Comparison of ENCODE assay signal across 18 mouse cellular contexts in the genomic region with DNA sequence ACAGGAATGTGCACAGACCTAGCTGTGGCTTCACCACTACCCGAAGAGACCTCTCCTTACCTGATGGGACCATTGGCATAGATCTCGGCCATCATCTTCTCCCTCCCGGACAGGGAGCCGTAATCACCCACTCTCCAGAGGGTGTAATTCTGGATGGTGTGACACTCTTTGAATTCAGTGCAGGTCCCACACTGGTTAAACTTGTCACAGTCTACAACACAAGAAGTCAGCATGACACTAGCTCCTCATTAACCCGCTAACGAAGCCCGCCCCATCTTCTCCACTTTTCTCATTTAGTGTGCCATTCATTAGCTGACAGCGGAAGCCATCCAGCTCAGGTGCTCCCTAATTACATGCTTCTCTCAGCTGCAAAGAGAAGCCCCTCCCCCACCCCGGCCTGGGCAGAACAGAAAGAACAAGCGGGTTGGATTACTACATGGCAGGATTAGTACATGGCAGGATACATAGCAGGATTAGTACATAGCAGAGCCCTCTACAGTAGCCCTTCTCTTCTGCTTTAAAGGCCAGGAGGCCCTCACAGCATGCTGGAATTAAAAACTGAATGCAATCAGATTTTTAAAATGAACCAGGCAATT. TPM values are rescaled to one million over a fixed set of nuclear protein-coding genes. Genes with fewer than 3 reads are reported as not detected.
DNase-seq lines count a peak whose midpoint lies in the region; ATAC-seq lines count a peak whose summit lies in the region.
"Had no signal": no experiment of that assay in that cellular context is flagged by ENCODE, and none has a peak within 500 bp of the region (broad histone marks: within the 10 kb centered on the region; RNA-seq: fewer than 3 reads in every experiment).

No protein-coding gene starts in this region.

- peak; percentile 51 for DNase-seq in retina, postnatal 1 day
- DNase-seq in retina, embryonic 14.5 days (ENCODE audit: low spot score) = no peak
- DNase-seq in hindbrain, embryonic 14.5 days (ENCODE audit: low spot score) = peak; percentile 41
- no peak for DNase-seq in cerebellum, adult 11 months
- no peak for DNase-seq in kidney, adult 18-20 months
- no peak for DNase-seq in liver
- DNase-seq: adrenal gland, adult 8-10 months; cerebellum, postnatal 10 days; heart, adult 18-20 months; liver, postnatal 0 days; lung, postnatal 36 days; right cerebral cortex, postnatal 25 days; thymus, adult 18-20 months had no signal

- H3K9ac ChIP-seq in forebrain, embryonic 13.5 days = peak overlapping the region; percentile 16; the same call in 1 of the 2 replicates
- no peak overlapping the region for H3K9ac ChIP-seq in hindbrain, embryonic 14.5 days
- H3K9ac ChIP-seq: kidney, embryonic 15.5 days; liver, postnatal 0 days had no signal

- H3K27me3 ChIP-seq in forebrain, embryonic 13.5 days = no peaks in the 10 kb centered on the region
- H3K27me3 ChIP-seq in hindbrain, embryonic 14.5 days (ENCODE audit: control insufficient read depth, insufficient read depth, low read length) = no peaks in the 10 kb centered on the region
- H3K27me3 ChIP-seq: kidney, embryonic 15.5 days had no signal

- peak overlapping the region; percentile 40; the same call in 1 of the 2 replicates for H3K27ac ChIP-seq in forebrain, embryonic 13.5 days
- no peak overlapping the region for H3K27ac ChIP-seq in hindbrain, embryonic 14.5 days
- H3K27ac ChIP-seq: layer of hippocampus, adult 2 months had no signal

- peaks cover 11% of the 10 kb centered on the region for H3K4me1 ChIP-seq in forebrain, embryonic 13.5 days
- H3K4me1 ChIP-seq in hindbrain, embryonic 14.5 days (replicated peaks; ENCODE audit: control insufficient read depth, insufficient read depth, low read length) = no peaks in the 10 kb centered on the region

- peaks cover 61% of the 10 kb centered on the region for H3K36me3 ChIP-seq in forebrain, embryonic 13.5 days (ENCODE audit: poor library complexity, severe bottlenecking)
- peaks cover 52% of the 10 kb centered on the region for H3K36me3 ChIP-seq in hindbrain, embryonic 14.5 days (replicated peaks; ENCODE audit: control insufficient read depth, insufficient read depth)

- H3K4me3 ChIP-seq in forebrain, embryonic 13.5 days = no peak overlapping the region
- H3K4me3 ChIP-seq in hindbrain, embryonic 14.5 days (replicated peaks; ENCODE audit: low read length) = no peak overlapping the region
- H3K4me3 ChIP-seq: kidney, embryonic 15.5 days; layer of hippocampus, adult 2 months had no signal

- ATAC-seq in forebrain, embryonic 13.5 days = peak; percentile 57
- peak; percentile 41; the same call in 1 of the 2 replicates for ATAC-seq in hindbrain, embryonic 14.5 days (ENCODE audit: low FRiP score)
- ATAC-seq: CD4-positive, CD25-positive, alpha-beta regulatory T cell, adult 4 months; inflammation-experienced regulatory T-cells, adult 6 months; liver, postnatal 0 days had no signal

- no peak overlapping the region for H3K4me2 ChIP-seq in forebrain, embryonic 13.5 days
- H3K4me2 ChIP-seq in hindbrain, embryonic 14.5 days (replicated peaks) = no peak overlapping the region
- H3K4me2 ChIP-seq: kidney, embryonic 15.5 days had no signal

- H3K9me3 ChIP-seq in forebrain, embryonic 13.5 days (replicated peaks) = no peaks in the 10 kb centered on the region
- H3K9me3 ChIP-seq in hindbrain, embryonic 14.5 days (ENCODE audit: control insufficient read depth, low read length) = no peaks in the 10 kb centered on the region
- H3K9me3 ChIP-seq: kidney, embryonic 15.5 days had no signal

- WGBS in forebrain, embryonic 13.5 days = 32% methylated on average over 10 of the region's 10 CpGs
- WGBS in hindbrain, embryonic 14.5 days = 57% methylated on average over 10 of the region's 10 CpGs

RNA-seq across cellular contexts. Expression of a gene that starts 9.7 kb away (rescaled TPM):
- polyA plus RNA-seq in forebrain, embryonic 13.5 days (2015; fragmentation: Nextera tagmentation; extraction: Ambion mirVana) = 69.9 and 73.2 TPM in 2 replicates
- 75.0 and 80.5 TPM in 2 replicates for polyA plus RNA-seq in hindbrain, embryonic 14.5 days (2014; fragmentation: Nextera tagmentation; extraction: Ambion mirVana)

RNA-seq across cellular contexts. Expression of a gene that starts 13.5 kb away (rescaled TPM):
- polyA plus RNA-seq in forebrain, embryonic 13.5 days (2015; fragmentation: Nextera tagmentation; extraction: Ambion mirVana) = 131 and 147 TPM in 2 replicates
- polyA plus RNA-seq in hindbrain, embryonic 14.5 days (2014; fragmentation: Nextera tagmentation; extraction: Ambion mirVana) = 102 and 106 TPM in 2 replicates

RNA-seq across cellular contexts. Expression of a gene that starts 21.4 kb away (rescaled TPM):
- 0.96 and 1.2 TPM in 2 replicates for polyA plus RNA-seq in forebrain, embryonic 13.5 days (2015; fragmentation: Nextera tagmentation; extraction: Ambion mirVana)
- 0.82 and 0.93 TPM in 2 replicates for polyA plus RNA-seq in hindbrain, embryonic 14.5 days (2014; fragmentation: Nextera tagmentation; extraction: Ambion mirVana)
- polyA plus RNA-seq: CD4-positive, CD25-positive, alpha-beta regulatory T cell, adult 4 months had no signal

RNA-seq across cellular contexts. Expression of a gene that starts 34.8 kb away (rescaled TPM):
- 740 and 832 TPM in 2 replicates for polyA plus RNA-seq in forebrain, embryonic 13.5 days (2015; fragmentation: Nextera tagmentation; extraction: Ambion mirVana)
- polyA plus RNA-seq in hindbrain, embryonic 14.5 days (2014; fragmentation: Nextera tagmentation; extraction: Ambion mirVana) = 793 and 981 TPM in 2 replicates

RNA-seq across cellular contexts. Expression of a gene that starts 43.8 kb away (rescaled TPM):
- polyA plus RNA-seq in forebrain, embryonic 13.5 days (2015; fragmentation: Nextera tagmentation; extraction: Ambion mirVana) = 120 and 124 TPM in 2 replicates
- 108 and 118 TPM in 2 replicates for polyA plus RNA-seq in hindbrain, embryonic 14.5 days (2014; fragmentation: Nextera tagmentation; extraction: Ambion mirVana)

Comparison
In these comparisons a context has a peak if more than half of its experiments do, and no peak if none do; other contexts are left out.
1. DNase-seq: peak in retina, postnatal 1 day (single experiment) and hindbrain, embryonic 14.5 days (single experiment); none in retina, embryonic 14.5 days (single experiment), cerebellum, adult 11 months (single experiment), kidney, adult 18-20 months (single experiment) and liver (single experiment).